Mouse (Mus musculus) midbrain, postnatal 0 days (tissue): Measurements from ENCODE around the gene Oaz3. TPM values are rescaled to one million over a fixed set of nuclear protein-coding genes. Genes with fewer than 3 reads are reported as not detected.

Experiments
- ATAC-seq: fragments of 200-750 bp; cut with Nextera tagmentation; 2 replicates; pipeline ENCODE4 v1.8.0; 2017; ENCODE audit warnings: moderate number of reproducible peaks, mild to moderate bottlenecking, moderate TSS enrichment, moderate library complexity; ENCODE audit not compliant: low FRiP score
- DNase-seq: peaks from one replicate; pipeline ENCODE4 v3.0.0-alpha.2; 2015; ENCODE audit warnings: low spot score
- H3K27ac ChIP-seq: fragments of 300-500 bp; sonication (generic); 2 replicates; pipeline ENCODE4 v1.5.1; 2014; ENCODE audit warnings: low read depth, mild to moderate bottlenecking, low read length, mixed read lengths
- H3K27me3 ChIP-seq: fragments of 300-500 bp; sonication (generic); 2 replicates; pipeline ENCODE4 v1.6.1; 2014; ENCODE audit warnings: low read length, control low read depth, mixed read lengths; ENCODE audit not compliant: insufficient read depth
- H3K36me3 ChIP-seq: fragments of 300-500 bp; sonication (generic); 2 replicates; pipeline ENCODE4 v1.6.1; 2014; ENCODE audit warnings: low read length, control low read depth, mixed read lengths; ENCODE audit not compliant: insufficient read depth
- H3K4me1 ChIP-seq: fragments of 300-500 bp; sonication (generic); 2 replicates; pipeline ENCODE4 v1.6.1; 2014; ENCODE audit warnings: mild to moderate bottlenecking, control low read depth, antibody characterized with exemption, low read length, mixed read lengths; ENCODE audit not compliant: insufficient read depth
- H3K4me2 ChIP-seq: fragments of 300-500 bp; sonication (generic); 2 replicates; pipeline ENCODE4 v1.6.1; 2014; ENCODE audit warnings: low read depth, mild to moderate bottlenecking, low read length, mixed read lengths; ENCODE audit not compliant: poor library complexity, severe bottlenecking
- H3K4me3 ChIP-seq: fragments of 300-500 bp; sonication (generic); 2 replicates; pipeline ENCODE4 v1.5.1; 2014; ENCODE audit warnings: low read depth, mild to moderate bottlenecking, low read length, moderate library complexity
- H3K9ac ChIP-seq: fragments of 300-500 bp; sonication (generic); replicated peaks from 2 replicates; pipeline ENCODE4 v1.6.1; 2014; ENCODE audit warnings: mild to moderate bottlenecking, low read length, moderate library complexity, mixed read lengths; ENCODE audit not compliant: poor library complexity, severe bottlenecking
- H3K9me3 ChIP-seq: fragments of 300-500 bp; sonication (generic); 2 replicates; pipeline ENCODE4 v1.6.1; 2016; ENCODE audit warnings: low read length, control low read depth
- CTCF ChIP-seq: IDR thresholded peaks from 2 replicates; pipeline ENCODE4 v1.5.1; 2016; ENCODE audit warnings: antibody characterized with exemption, mild to moderate bottlenecking
- WGBS: fragments of 180-500 bp; shearing (Covaris S2); extraction: QIAGEN DNeasy Blood & Tissue Kit; methylation state at CpG from one replicate; pipeline ENCODE4 v1.1.7; 2014; 5-methylcytosine and 5-hydroxymethylcytosine counted together
- polyA plus RNA-seq: library from polyadenylated mRNA; unstranded; fragments of >200 nt; fragmentation: Nextera tagmentation; extraction: Ambion mirVana; gene quantifications from 2 replicates; pipeline ENCODE4 v1.2.1, GENCODE M21; 2015
- total RNA-seq: library from RNA; depleted of rRNA; stranded (reverse); fragments of >200 nt; gene quantifications from 2 replicates; pipeline ENCODE4 v1.2.3, GENCODE M21; 2014

Gene Oaz3
- total and polyA plus RNA-seq, 2 experiments from 2014 or later = 0.68 TPM; not detected in 1

DNA sequence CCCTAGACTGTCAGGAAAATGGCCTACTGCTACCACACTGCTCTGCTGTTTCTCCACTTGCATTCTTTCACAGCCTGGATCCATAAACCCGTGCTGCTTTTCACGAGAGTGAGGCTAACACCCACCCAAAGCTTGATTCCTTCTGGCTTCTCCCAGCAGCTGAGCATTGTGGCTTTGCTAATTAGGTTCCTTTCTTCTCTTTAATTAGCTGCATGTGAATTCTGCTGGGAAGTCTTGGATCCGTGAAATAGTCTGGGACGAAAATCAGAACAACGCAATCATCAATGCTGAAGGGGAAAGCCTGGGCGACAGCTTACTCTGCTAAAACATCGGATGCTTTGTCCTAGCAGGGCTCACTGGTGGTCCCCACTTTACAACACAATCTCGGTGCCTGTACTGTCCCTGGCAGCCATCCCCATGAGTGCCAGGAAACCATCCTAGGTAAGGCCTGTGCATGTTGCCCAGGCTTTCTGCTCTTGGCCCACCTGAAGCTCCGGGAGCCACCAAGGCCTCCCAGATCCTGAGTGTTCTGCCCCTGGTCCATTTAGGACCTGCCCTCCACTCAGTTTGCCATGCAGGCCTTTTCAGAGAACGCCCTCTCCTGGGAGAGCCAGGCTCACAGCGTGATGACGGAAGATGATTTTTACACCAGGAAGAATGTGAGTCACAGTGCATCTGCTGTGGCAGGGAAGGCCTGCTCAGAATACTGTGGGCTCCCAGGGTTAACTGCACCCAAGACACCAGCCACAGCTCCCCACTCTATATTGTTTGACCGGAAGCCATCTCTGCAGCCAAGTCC lies 22.1 kb upstream of the Oaz3 start:
- Histone ChIP-seq H3K4me3 (no peak overlapping the region), H3K9me3 (no peaks in the 10 kb centered on the region), H3K4me2 (no peak overlapping the region), H3K27me3 (no peaks in the 10 kb centered on the region), H3K36me3 (no peaks in the 10 kb centered on the region), H3K4me1 (peaks cover 21% of the 10 kb centered on the region), H3K9ac (0 out of 2 replicates have a peak overlapping the region, but pooled peaks have one; percentile 36), H3K27ac (peak overlapping the region; percentile 75)
- WGBS = 37% methylated on average over 13 of the region's 13 CpGs
- DNase-seq (peak; percentile 77), ATAC-seq (peak; percentile 70)
- peak; percentile 43 for TF ChIP-seq CTCF

DNA sequence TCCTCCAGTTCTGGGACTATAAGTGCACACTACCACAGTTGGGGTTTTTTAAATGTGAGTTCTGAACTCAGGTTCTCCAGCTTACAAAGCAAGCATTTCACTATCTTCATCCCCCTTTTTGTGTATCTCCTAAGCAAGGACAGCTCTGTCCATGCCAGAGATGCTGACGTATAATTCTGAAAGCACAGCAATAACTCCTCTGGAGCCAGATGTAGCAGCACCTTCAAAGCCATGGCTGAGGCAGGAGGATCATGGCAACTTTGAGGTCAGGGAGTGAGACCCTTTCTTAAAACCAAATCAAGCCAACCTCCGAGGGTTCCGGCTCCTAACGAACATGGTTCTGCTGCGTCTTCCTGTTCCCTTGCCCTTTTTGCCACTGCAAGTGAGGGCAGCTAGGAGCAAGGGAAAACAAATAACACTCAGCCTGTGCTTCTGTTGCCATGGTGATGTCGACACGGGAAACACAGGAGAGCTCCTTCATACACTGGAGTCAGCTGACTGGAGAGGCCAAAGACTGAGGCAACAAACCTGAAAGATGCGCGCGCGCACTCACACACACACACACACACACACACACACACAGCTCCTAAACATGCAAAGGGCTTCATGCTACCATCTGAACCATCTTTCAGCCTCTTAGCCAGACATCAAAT lies 20.3 kb upstream of the Oaz3 start:
- peak; percentile 80 for ATAC-seq
- no peaks in the 10 kb centered on the region for H3K9me3 ChIP-seq
- peak; percentile 82 for DNase-seq
- H3K27ac ChIP-seq = peak overlapping the region; percentile 79
- H3K4me2 ChIP-seq = no peak overlapping the region
- H3K4me1 ChIP-seq = peaks cover 21% of the 10 kb centered on the region
- H3K36me3 ChIP-seq = no peaks in the 10 kb centered on the region
- no peak overlapping the region for H3K9ac ChIP-seq
- H3K27me3 ChIP-seq = no peaks in the 10 kb centered on the region
- no peak for TF ChIP-seq CTCF
- whole genome bisulfite sequencing = 28% methylated on average over 11 of the region's 11 CpGs
- H3K4me3 ChIP-seq = no peak overlapping the region

DNA sequence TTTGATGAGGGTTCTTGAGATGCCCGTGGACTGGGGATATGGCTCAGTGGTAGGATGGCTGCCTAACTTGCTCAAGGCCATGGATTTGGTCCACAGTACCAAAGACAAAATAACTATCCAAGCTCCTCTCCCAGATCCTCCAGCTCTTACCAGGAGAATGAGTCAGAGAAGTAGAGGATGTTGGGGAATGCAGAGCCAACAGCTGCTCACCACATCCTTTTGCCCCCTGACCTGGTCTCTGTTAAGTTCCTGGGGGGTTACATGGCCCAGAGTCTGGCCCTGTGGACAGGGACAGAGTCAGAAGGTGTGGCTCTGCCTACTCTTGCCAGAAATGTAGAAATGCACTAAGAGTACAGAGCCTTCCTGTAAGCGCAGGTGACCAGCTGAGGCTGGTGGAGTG lies 16.1 kb upstream of the Oaz3 start:
- Histone ChIP-seq H3K4me1 (peaks cover 10% of the 10 kb centered on the region), H3K4me2 (no peak overlapping the region), H3K9ac (no peak overlapping the region), H3K27ac (no peak overlapping the region), H3K4me3 (no peak overlapping the region), H3K9me3 (no peaks in the 10 kb centered on the region), H3K27me3 (no peaks in the 10 kb centered on the region), H3K36me3 (no peaks in the 10 kb centered on the region)
- no peak for DNase-seq
- no peak for TF ChIP-seq CTCF
- no peak for ATAC-seq
- WGBS = 95% methylated on average over 2 of the region's 2 CpGs

DNA sequence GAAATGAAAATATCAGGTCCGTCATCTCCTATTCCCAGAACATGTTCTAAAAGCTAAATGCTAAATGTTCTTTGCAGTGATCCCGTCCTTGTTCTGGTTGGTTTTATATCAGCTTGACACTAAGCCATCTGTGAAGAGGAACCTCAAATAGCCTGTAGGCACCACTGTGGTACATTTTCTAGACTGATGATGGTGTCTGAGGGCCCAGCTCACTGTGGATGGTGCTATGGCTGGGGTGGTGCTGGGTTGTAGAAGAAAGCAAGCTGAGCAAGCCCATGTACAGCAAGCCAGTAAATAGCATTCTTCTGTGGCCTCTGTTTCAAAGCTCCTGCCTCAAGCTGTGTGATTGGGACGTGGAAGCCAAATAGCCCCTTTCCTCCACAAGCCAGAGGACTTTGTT lies 13.3 kb upstream of the Oaz3 start:
- Histone ChIP-seq H3K27me3 (no peaks in the 10 kb centered on the region), H3K9me3 (no peaks in the 10 kb centered on the region), H3K9ac (peak overlapping the region; percentile 44; the same call in 1 of the 2 replicates), H3K4me2 (no peak overlapping the region), H3K27ac (peak overlapping the region; percentile 57; the same call in 1 of the 2 replicates), H3K4me3 (peak overlapping the region; percentile 38; the same call in 1 of the 2 replicates), H3K4me1 (no peaks in the 10 kb centered on the region), H3K36me3 (no peaks in the 10 kb centered on the region)
- WGBS = 55% methylated on average over 3 of the region's 3 CpGs
- TF ChIP-seq CTCF = no peak
- DNase-seq = no peak
- peak; percentile 33 for ATAC-seq

DNA sequence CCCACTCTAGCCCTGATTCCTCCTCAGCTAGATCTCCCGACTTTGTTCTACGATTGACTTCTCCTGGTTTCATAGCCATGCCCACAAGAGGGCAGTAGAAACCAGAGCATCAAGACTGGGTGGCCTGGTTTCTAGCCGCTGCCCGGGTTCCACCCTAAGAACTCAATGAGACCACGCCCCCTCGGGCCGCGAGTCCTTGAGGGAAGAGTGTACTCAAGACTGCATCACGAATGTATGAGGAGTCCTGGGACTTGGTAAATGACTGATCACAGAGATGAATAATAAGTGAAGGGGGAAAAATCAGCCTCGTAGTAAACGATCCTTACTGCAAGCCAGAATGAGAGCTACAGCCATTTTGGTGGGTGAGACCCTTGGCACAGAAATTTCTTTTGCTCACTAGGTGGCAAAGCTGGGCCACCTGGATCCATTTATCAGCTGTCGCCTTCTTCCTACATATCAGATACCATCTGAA lies 12.8 kb upstream of the Oaz3 start:
- H3K4me3 ChIP-seq = peak overlapping the region; percentile 38
- H3K4me1 ChIP-seq = no peaks in the 10 kb centered on the region
- H3K4me2 ChIP-seq = peak overlapping the region; percentile 41
- H3K36me3 ChIP-seq = no peaks in the 10 kb centered on the region
- peak; percentile 87 for TF ChIP-seq CTCF
- peak overlapping the region; percentile 44; the same call in 1 of the 2 replicates for H3K9ac ChIP-seq
- no peaks in the 10 kb centered on the region for H3K27me3 ChIP-seq
- under 1% methylated on average over 12 of the region's 12 CpGs for WGBS
- H3K9me3 ChIP-seq = no peaks in the 10 kb centered on the region
- H3K27ac ChIP-seq = peak overlapping the region; percentile 57; the same call in 1 of the 2 replicates
- peak; percentile 98 for DNase-seq
- peak; percentile 87 for ATAC-seq

- Histone ChIP-seq H3K27ac (no peak overlapping the region), H3K4me2 (no peak overlapping the region), H3K9ac (no peak overlapping the region), H3K9me3 (no peaks in the 10 kb centered on the region), H3K36me3 (peaks cover 27% of the 10 kb centered on the region), H3K4me3 (no peak overlapping the region), H3K4me1 (no peaks in the 10 kb centered on the region), H3K27me3 (no peaks in the 10 kb centered on the region)
- WGBS = 85% methylated on average over 2 of the region's 2 CpGs
- no peak for TF ChIP-seq CTCF
- ATAC-seq (no peak), DNase-seq (no peak)
Observed at GRCm38 (mm10) chr3:94449377-94449776, 5.7 kb upstream of the Oaz3 start.
